Mouse (Mus musculus): Measurements from ENCODE around the gene Cemip2.

The Cemip2 gene

GRCm38 (mm10) chr19:21882110-21882940 lies 104.2 kb downstream of the Cemip2 start:
- DNase-seq, result no peak

GRCm38 (mm10) chr19:21883053-21883452 lies 104.9 kb downstream of the Cemip2 start:
- DNase-seq, result no peak

- DNase-seq, result no peak
Observed at GRCm38 (mm10) chr19:21883922-21884321, 105.8 kb downstream of the Cemip2 start.

GRCm38 (mm10) chr19:21884385-21884784 lies 106.2 kb downstream of the Cemip2 start:
- no peak for DNase-seq

GRCm38 (mm10) chr19:21886166-21886657 lies 108.1 kb downstream of the Cemip2 start:
- DNase-seq, result no peak

- no peak for DNase-seq
Observed at GRCm38 (mm10) chr19:21890699-21891098, 112.6 kb downstream of the Cemip2 start.

GRCm38 (mm10) chr19:21894792-21895191 lies 116.7 kb downstream of the Cemip2 start:
- DNase-seq, result no peak

- DNase-seq, result no peak
Observed at GRCm38 (mm10) chr19:21895540-21895939, 117.4 kb downstream of the Cemip2 start.

- peak; percentile 10 for DNase-seq
Observed at GRCm38 (mm10) chr19:21897122-21897827, 119.1 kb downstream of the Cemip2 start.

GRCm38 (mm10) chr19:21898015-21898939 lies 120.1 kb downstream of the Cemip2 start:
- DNase-seq, result no peak
